Mouse (Mus musculus) central nervous system, embryonic 14 days (tissue): Measurements from ENCODE around the gene Gm7168. TPM values are rescaled to one million over a fixed set of nuclear protein-coding genes. Genes with fewer than 3 reads are reported as not detected.

ENCODE experiments used
- polyA plus RNA-seq: library from polyadenylated mRNA; depleted of rRNA; stranded (reverse); fragments of >200 nt; gene quantifications from 2 replicates; pipeline ENCODE4 v1.2.3, GENCODE M21; 2012; rRNA removed

Gene Gm7168
- not detected in 2 replicates for polyA plus RNA-seq

DNA sequence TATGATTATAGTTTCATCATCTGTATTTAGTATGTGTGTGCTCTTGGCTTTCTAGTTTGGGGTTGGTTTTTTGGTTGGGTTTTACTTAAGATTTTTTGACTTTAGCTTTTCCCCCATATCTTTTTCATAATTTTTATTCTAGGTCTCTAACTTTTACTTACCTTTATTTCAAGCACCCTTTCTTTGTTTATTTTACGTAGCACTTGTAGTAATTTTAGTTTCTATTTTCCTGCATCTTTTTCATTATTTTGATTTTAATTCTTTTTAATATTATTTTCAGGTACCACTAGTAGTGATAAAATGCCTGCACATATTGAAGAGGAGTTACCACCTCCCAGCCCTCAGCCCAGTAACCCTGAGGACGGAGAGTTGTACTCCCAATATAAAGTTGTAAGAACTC is at the start of gene Gm7168:
Gm7168 (plus strand) TSS at position 301 of the 400 bp plus-strand sequence.

Other genes starting within 250 kb of the Gm7168 start
- gene Afdn, start 187.8 kb upstream of the Gm7168 start, polyA plus RNA-seq, result 117 and 135 TPM in 2 replicates
- gene Tcte2, start 186.5 kb upstream of the Gm7168 start, polyA plus RNA-seq, result 14.1 and 20.7 TPM in 2 replicates
- gene Gm7356, start 55.3 kb downstream of the Gm7168 start, polyA plus RNA-seq, result not detected in 2 replicates
- not detected in 2 replicates for gene Gm7358, start 111.2 kb downstream of the Gm7168 start, polyA plus RNA-seq